Comparison of ENCODE assay signal across 7 mouse cellular contexts in the genomic region with DNA sequence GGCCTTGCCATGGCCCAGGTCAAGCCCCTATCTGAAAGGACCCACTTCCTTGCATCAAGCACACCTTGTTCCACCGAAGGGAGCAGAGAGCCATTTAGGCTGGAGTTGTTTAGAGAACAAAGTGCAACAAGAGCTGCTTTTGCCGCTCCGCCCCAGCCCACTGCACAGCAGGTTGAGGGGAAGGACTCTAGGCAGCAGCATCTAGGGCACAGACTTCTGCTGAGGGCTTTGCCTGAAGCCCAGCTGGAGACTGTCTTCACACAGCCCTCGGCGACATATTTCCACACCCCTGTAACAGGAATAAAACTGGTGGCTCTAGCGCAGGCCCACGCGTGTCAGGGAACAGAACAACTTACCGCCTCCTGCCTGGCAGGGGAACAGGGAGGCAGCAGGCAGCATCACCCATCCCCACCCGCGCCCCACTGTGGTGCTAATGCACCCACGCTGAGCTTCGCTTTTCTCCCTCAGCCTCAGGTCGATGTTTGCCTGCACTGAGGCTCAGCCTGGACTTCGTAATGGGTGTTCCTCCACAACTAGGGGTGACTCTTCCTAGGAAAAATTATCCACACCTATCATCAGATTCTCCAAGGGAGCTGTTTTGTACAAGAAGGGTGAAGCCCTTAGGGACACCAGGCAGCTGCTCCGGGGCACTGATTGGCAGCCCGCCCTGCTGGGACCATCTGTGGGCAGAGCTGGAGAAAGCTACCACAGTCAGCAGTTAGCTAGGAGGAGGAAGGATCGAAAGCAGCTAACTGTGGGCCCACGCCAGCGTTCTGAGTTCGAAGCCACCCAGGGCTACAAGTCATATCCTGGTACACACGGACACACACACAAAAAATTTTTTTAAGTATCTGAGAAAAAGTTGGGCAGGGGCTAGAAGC. TPM values are rescaled to one million over a fixed set of nuclear protein-coding genes. Genes with fewer than 3 reads are reported as not detected.
A peak's percentile ranks its signal among the peaks of the same experiment; 100 is the strongest.
DNase-seq lines count a peak whose midpoint lies in the region; ATAC-seq and TF ChIP-seq lines count a peak whose summit lies in the region.

A gene (plus strand): TSS at position 10 of the 881 bp plus-strand sequence.
A gene (minus strand): TSS at position 20 of the 881 bp plus-strand sequence.

- no peaks in the 10 kb centered on the region for H3K9me3 ChIP-seq in MEL (replicated peaks; ENCODE audit: insufficient read depth, low read length)
- no peaks in the 10 kb centered on the region for H3K9me3 ChIP-seq in kidney, embryonic 14.5 days (ENCODE audit: control insufficient read depth, low read length)
- H3K9me3 ChIP-seq in limb, embryonic 13.5 days, result no peaks in the 10 kb centered on the region
- no peaks in the 10 kb centered on the region for H3K9me3 ChIP-seq in midbrain, embryonic 13.5 days
- no peaks in the 10 kb centered on the region for H3K9me3 ChIP-seq in stomach, embryonic 15.5 days

- 31% methylated on average over 22 of the region's 22 CpGs for WGBS in kidney, embryonic 14.5 days
- WGBS in limb, embryonic 13.5 days, result 27% methylated on average over 22 of the region's 22 CpGs
- WGBS in midbrain, embryonic 13.5 days, result 24% methylated on average over 22 of the region's 22 CpGs
- 32% methylated on average over 22 of the region's 22 CpGs for WGBS in stomach, embryonic 15.5 days

- no peak for TF ChIP-seq EP300 in MEL (IDR thresholded peaks at IDR 0.05; ENCODE audit: low read depth in 1 of 2, low read length in 2 of 2)

- no peak for TF ChIP-seq RAD21 in MEL (IDR thresholded peaks at IDR 0.05; ENCODE audit: low read depth, low read length)

- peak within 1 kb of the TSS; percentile 58 for H3K4me2 ChIP-seq in kidney, embryonic 14.5 days (replicated peaks; ENCODE audit: low read depth, low read length)
- H3K4me2 ChIP-seq in limb, embryonic 13.5 days (replicated peaks), result peak within 1 kb of the TSS; percentile 97
- H3K4me2 ChIP-seq in midbrain, embryonic 13.5 days (replicated peaks), result peak within 1 kb of the TSS; percentile 96
- H3K4me2 ChIP-seq in stomach, embryonic 15.5 days, result peak within 1 kb of the TSS; percentile 92

- peak within 1 kb of the TSS; percentile 85 to 97 for H3K4me3 ChIP-seq in MEL (ENCODE audit: control insufficient read depth in 1 of 2, insufficient read depth in 1 of 2, low read depth in 2 of 2, low read length in 2 of 2)
- peak within 1 kb of the TSS; percentile 86 for H3K4me3 ChIP-seq in kidney, embryonic 14.5 days (ENCODE audit: low read length)
- H3K4me3 ChIP-seq in limb, embryonic 13.5 days, result peak within 1 kb of the TSS; percentile 87
- peak within 1 kb of the TSS; percentile 83 for H3K4me3 ChIP-seq in midbrain, embryonic 13.5 days (replicated peaks)
- H3K4me3 ChIP-seq in stomach, embryonic 15.5 days (replicated peaks), result peak within 1 kb of the TSS; percentile 85

- peak; percentile 29; the same call in 1 of the 2 replicates for ATAC-seq in kidney, embryonic 14.5 days (ENCODE audit: low FRiP score, low TSS enrichment)
- peak; percentile 25; the same call in 1 of the 2 replicates for ATAC-seq in limb, embryonic 13.5 days (ENCODE audit: low FRiP score, low read depth)
- ATAC-seq in midbrain, embryonic 13.5 days, result peak; percentile 54
- peak; percentile 12; the same call in 1 of the 2 replicates for ATAC-seq in stomach, embryonic 15.5 days (ENCODE audit: insufficient read depth, low FRiP score, low read depth)

- TF ChIP-seq CTCF in MEL (IDR thresholded peaks at IDR 0.05 in 2 of 3, conservative IDR thresholded peaks at IDR 0.05 in 1 of 3; ENCODE audit: control insufficient read depth in 1 of 3, insufficient read depth in 1 of 3, low read depth in 2 of 3, low read length in 3 of 3, poor library complexity in 1 of 3, severe bottlenecking in 1 of 3), result no peak

- DNase-seq in MEL (ENCODE audit: low read depth, low spot score), result no peak
- DNase-seq in cerebellum, adult 11-12 months, result peak; percentile 84
- DNase-seq in frontal cortex, adult 2 months (ENCODE audit: extremely low spot score in 1 of 2, low spot score in 1 of 2), result peak; percentile 92 to 94

- H3K36me3 ChIP-seq in MEL (ENCODE audit: control insufficient read depth in 1 of 2, insufficient read depth in 2 of 2, low read length in 2 of 2), result peaks cover 0 to 4% of the 10 kb centered on the region in 2 experiments; a peak in 1 of 4 replicates
- peaks cover 51% of the 10 kb centered on the region for H3K36me3 ChIP-seq in kidney, embryonic 14.5 days (ENCODE audit: control insufficient read depth, insufficient read depth, low read length)
- H3K36me3 ChIP-seq in limb, embryonic 13.5 days, result peaks cover 64% of the 10 kb centered on the region
- peaks cover 54% of the 10 kb centered on the region for H3K36me3 ChIP-seq in midbrain, embryonic 13.5 days
- H3K36me3 ChIP-seq in stomach, embryonic 15.5 days, result peaks cover 24% of the 10 kb centered on the region

- peak within 1 kb of the TSS; percentile 85 for H3K27ac ChIP-seq in MEL (ENCODE audit: control insufficient read depth, low read depth, low read length)
- H3K27ac ChIP-seq in kidney, embryonic 14.5 days (ENCODE audit: low read depth, low read length), result peak within 1 kb of the TSS; percentile 96
- H3K27ac ChIP-seq in limb, embryonic 13.5 days, result peak within 1 kb of the TSS; percentile 99
- peak within 1 kb of the TSS; percentile 98 for H3K27ac ChIP-seq in midbrain, embryonic 13.5 days
- H3K27ac ChIP-seq in stomach, embryonic 15.5 days, result peak within 1 kb of the TSS; percentile 94

- H3K4me1 ChIP-seq in MEL (ENCODE audit: control insufficient read depth in 1 of 2, insufficient read depth in 2 of 2, low read length in 2 of 2), result peaks cover 0 to 20% of the 10 kb centered on the region in 2 experiments; a peak in 2 of 4 replicates
- H3K4me1 ChIP-seq in kidney, embryonic 14.5 days (ENCODE audit: control insufficient read depth, insufficient read depth, low read length), result peaks cover 24% of the 10 kb centered on the region
- H3K4me1 ChIP-seq in limb, embryonic 13.5 days, result peaks cover 48% of the 10 kb centered on the region
- peaks cover 48% of the 10 kb centered on the region for H3K4me1 ChIP-seq in midbrain, embryonic 13.5 days (replicated peaks)
- peaks cover 23% of the 10 kb centered on the region for H3K4me1 ChIP-seq in stomach, embryonic 15.5 days

- H3K9ac ChIP-seq in MEL (ENCODE audit: control insufficient read depth, low read depth, low read length, poor library complexity, severe bottlenecking), result peak within 1 kb of the TSS; percentile 92
- H3K9ac ChIP-seq in kidney, embryonic 14.5 days (ENCODE audit: low read depth, low read length), result peak within 1 kb of the TSS; percentile 95
- peak within 1 kb of the TSS; percentile 96 for H3K9ac ChIP-seq in limb, embryonic 13.5 days
- H3K9ac ChIP-seq in midbrain, embryonic 13.5 days (replicated peaks), result peak within 1 kb of the TSS; percentile 96
- peak within 1 kb of the TSS; percentile 83 for H3K9ac ChIP-seq in stomach, embryonic 15.5 days

- no peaks in the 10 kb centered on the region for H3K27me3 ChIP-seq in MEL (ENCODE audit: control insufficient read depth in 1 of 2, insufficient read depth in 2 of 2, low read length in 2 of 2)
- H3K27me3 ChIP-seq in kidney, embryonic 14.5 days (ENCODE audit: control insufficient read depth, insufficient read depth, low read length), result no peaks in the 10 kb centered on the region
- H3K27me3 ChIP-seq in limb, embryonic 13.5 days, result no peaks in the 10 kb centered on the region
- no peaks in the 10 kb centered on the region for H3K27me3 ChIP-seq in midbrain, embryonic 13.5 days
- no peaks in the 10 kb centered on the region for H3K27me3 ChIP-seq in stomach, embryonic 15.5 days (replicated peaks)

- H3K79me2 ChIP-seq in MEL (ENCODE audit: control insufficient read depth, insufficient read depth, low read length, poor library complexity), result peaks cover 13% of the 10 kb centered on the region

- 0 out of 4 replicates have a peak, but pooled peaks of 1 of the 2 experiments have one; percentile 2 for TF ChIP-seq POLR2A in MEL (IDR thresholded peaks at IDR 0.05; ENCODE audit: control insufficient read depth in 1 of 2, insufficient read depth in 1 of 2, low read depth in 1 of 2, low read length in 2 of 2, poor library complexity in 1 of 2)

TF ChIP-seq in MEL, 35 proteins besides CTCF, POLR2A, EP300 and RAD21:
- TF ChIP-seq MYC (IDR thresholded peaks at IDR 0.05; ENCODE audit: low read depth, low read length) (no peak), SMC3 (IDR thresholded peaks at IDR 0.05; ENCODE audit: low read depth, low read length) (no peak), RCOR1 (IDR thresholded peaks at IDR 0.05; ENCODE audit: low read depth, low read length) (no peak)

RNA-seq across cellular contexts. Expression of the first gene that starts in this region (rescaled TPM):
- total RNA-seq in MEL (2012; rRNA removed), result not detected in 2 replicates
- not detected for polyA plus RNA-seq in MEL (2012; ENCODE audit: insufficient read depth in 1 of 2, insufficient read length in 2 of 2, low read depth in 1 of 2, low replicate concordance in 2 of 2, missing spikeins in 1 of 2)
- not detected in 2 replicates for polyA plus RNA-seq in frontal cortex, adult 2 months (2012; rRNA removed)
- not detected in 2 replicates for polyA plus RNA-seq in kidney, embryonic 14.5 days (2014; fragmentation: Nextera tagmentation; extraction: Ambion mirVana)
- polyA plus RNA-seq in limb, embryonic 13.5 days (2015; fragmentation: Nextera tagmentation; extraction: Ambion mirVana), result not detected in 2 replicates
- 1.7 TPM in 1 of 2 replicates, not detected in the other for polyA plus RNA-seq in midbrain, embryonic 13.5 days (2015; fragmentation: Nextera tagmentation; extraction: Ambion mirVana)
- not detected in 2 replicates for polyA plus RNA-seq in stomach, embryonic 15.5 days (2015; fragmentation: Nextera tagmentation; extraction: Ambion mirVana)

RNA-seq across cellular contexts. Expression of the second gene that starts in this region (rescaled TPM):
- total RNA-seq in MEL (2012; rRNA removed), result 58.6 and 103 TPM in 2 replicates
- polyA plus RNA-seq in MEL (2012; ENCODE audit: insufficient read depth in 1 of 2, insufficient read length in 2 of 2, low read depth in 1 of 2, low replicate concordance in 2 of 2, missing spikeins in 1 of 2), result 100 to 1,000 TPM in 1 of 2 experiments, not detected in 1; 201 TPM
- polyA plus RNA-seq in frontal cortex, adult 2 months (2012; rRNA removed), result 154 and 168 TPM in 2 replicates
- 216 and 266 TPM in 2 replicates for polyA plus RNA-seq in kidney, embryonic 14.5 days (2014; fragmentation: Nextera tagmentation; extraction: Ambion mirVana)
- 378 and 399 TPM in 2 replicates for polyA plus RNA-seq in limb, embryonic 13.5 days (2015; fragmentation: Nextera tagmentation; extraction: Ambion mirVana)
- polyA plus RNA-seq in midbrain, embryonic 13.5 days (2015; fragmentation: Nextera tagmentation; extraction: Ambion mirVana), result 211 TPM in 2 replicates
- polyA plus RNA-seq in stomach, embryonic 15.5 days (2015; fragmentation: Nextera tagmentation; extraction: Ambion mirVana), result 117 and 136 TPM in 2 replicates
